16 mouse cellular contexts compared by ENCODE assay signal in genomic region chr11:105526066-105526465, GRCm38 (mm10).
A peak's percentile ranks its signal among the peaks of the same experiment; 100 is the strongest.
DNase-seq lines count a peak whose midpoint lies in the region; ATAC-seq lines count a peak whose summit lies in the region.
"Had no signal": no experiment of that assay in that cellular context is flagged by ENCODE, and none has a peak within 500 bp of the region (broad histone marks: within the 10 kb centered on the region; RNA-seq: fewer than 3 reads in every experiment).

No protein-coding gene starts in this region.

- peak; percentile 15; the same call in 1 of the 2 replicates for ATAC-seq in heart, embryonic 15.5 days (replicated peaks; ENCODE audit: insufficient number of reproducible peaks, insufficient read depth, low FRiP score, low read depth)
- ATAC-seq in lung, embryonic 16.5 days (ENCODE audit: low read depth), result peak; percentile 16; the same call in 1 of the 2 replicates
- ATAC-seq: liver, embryonic 12.5 days had no signal

- peak; percentile 85 for DNase-seq in heart, adult 11 months
- no peak for DNase-seq in heart, postnatal 25 days (ENCODE audit: low spot score)
- DNase-seq in heart, adult 8-10 months (ENCODE audit: low spot score), result no peak
- no peak for DNase-seq in lung, postnatal 14 days
- DNase-seq in thymus, postnatal 4 days, result no peak
- DNase-seq in left cerebral cortex, postnatal 36 days (ENCODE audit: low spot score in 2 of 2), result no peak
- DNase-seq: cerebellum, adult 2 months; thymus, adult 2 months had no signal

- H3K27me3 ChIP-seq in heart, embryonic 15.5 days, result no peaks in the 10 kb centered on the region
- no peaks in the 10 kb centered on the region for H3K27me3 ChIP-seq in lung, embryonic 16.5 days (ENCODE audit: control insufficient read depth, insufficient read depth, low read depth, low read length)
- H3K27me3 ChIP-seq: forebrain, embryonic 12.5 days; hindbrain, embryonic 13.5 days; limb, embryonic 12.5 days; liver, embryonic 12.5 days; neural tube, embryonic 15.5 days had no signal

- WGBS in heart, embryonic 15.5 days, result 89% methylated on average over 4 of the region's 4 CpGs
- WGBS in lung, embryonic 16.5 days, result 89% methylated on average over 4 of the region's 4 CpGs

- no peak overlapping the region for H3K9ac ChIP-seq in heart, embryonic 15.5 days
- no peak overlapping the region for H3K9ac ChIP-seq in lung, embryonic 16.5 days (ENCODE audit: low read length)
- H3K9ac ChIP-seq: forebrain, embryonic 12.5 days; hindbrain, embryonic 13.5 days; limb, embryonic 12.5 days; liver, embryonic 12.5 days; neural tube, embryonic 15.5 days had no signal

- H3K27ac ChIP-seq in heart, embryonic 15.5 days, result peak overlapping the region; percentile 11; the same call in 1 of the 2 replicates
- peak overlapping the region; percentile 4; the same call in 1 of the 2 replicates for H3K27ac ChIP-seq in lung, embryonic 16.5 days (ENCODE audit: low read length)
- H3K27ac ChIP-seq: forebrain, embryonic 12.5 days; hindbrain, embryonic 13.5 days; limb, embryonic 12.5 days; liver, embryonic 12.5 days; neural tube, embryonic 15.5 days had no signal

- H3K36me3 ChIP-seq in heart, embryonic 15.5 days, result no peaks in the 10 kb centered on the region
- H3K36me3 ChIP-seq in lung, embryonic 16.5 days (ENCODE audit: control insufficient read depth, insufficient read depth, low read length), result no peaks in the 10 kb centered on the region
- H3K36me3 ChIP-seq: forebrain, embryonic 12.5 days; hindbrain, embryonic 13.5 days; limb, embryonic 12.5 days; liver, embryonic 12.5 days; neural tube, embryonic 15.5 days had no signal

- intact Hi-C loops in heart, postnatal 25 days (cut with DNase I), result no loop called here
- intact Hi-C loops in left cerebral cortex, postnatal 36 days (cut with DNase I), result no loop called here

- H3K4me1 ChIP-seq in heart, embryonic 15.5 days (replicated peaks), result peaks cover 17% of the 10 kb centered on the region
- peaks cover 16% of the 10 kb centered on the region for H3K4me1 ChIP-seq in lung, embryonic 16.5 days (replicated peaks; ENCODE audit: control insufficient read depth, insufficient read depth, low read length)

- no peak overlapping the region for H3K4me3 ChIP-seq in heart, embryonic 15.5 days
- H3K4me3 ChIP-seq in lung, embryonic 16.5 days (ENCODE audit: low read length), result no peak overlapping the region
- H3K4me3 ChIP-seq: forebrain, embryonic 12.5 days; hindbrain, embryonic 13.5 days; limb, embryonic 12.5 days; liver, embryonic 12.5 days; neural tube, embryonic 15.5 days had no signal

- no peaks in the 10 kb centered on the region for H3K9me3 ChIP-seq in heart, embryonic 15.5 days (replicated peaks)
- no peaks in the 10 kb centered on the region for H3K9me3 ChIP-seq in lung, embryonic 16.5 days (ENCODE audit: control insufficient read depth, low read length)
- H3K9me3 ChIP-seq: forebrain, embryonic 12.5 days; hindbrain, embryonic 13.5 days; limb, embryonic 12.5 days; liver, embryonic 12.5 days; neural tube, embryonic 15.5 days had no signal

- no peak overlapping the region for H3K4me2 ChIP-seq in heart, embryonic 15.5 days
- H3K4me2 ChIP-seq in lung, embryonic 16.5 days (ENCODE audit: low read depth, low read length), result no peak overlapping the region
- H3K4me2 ChIP-seq: forebrain, embryonic 12.5 days; hindbrain, embryonic 13.5 days; limb, embryonic 12.5 days; liver, embryonic 12.5 days; midbrain, embryonic 11.5 days; neural tube, embryonic 15.5 days had no signal
